Mouse (Mus musculus) heart, postnatal 10 days (tissue): ENCODE results near the gene Rab10. TPM values are rescaled to one million over a fixed set of nuclear protein-coding genes. Genes with fewer than 3 reads are reported as not detected.

Source experiments
- DNase-seq, 2 experiments: peaks; one replicate each; pipeline ENCODE4 v3.0.0; 2021
- intact Hi-C: fragments of 180-260 bp; cut with DNase I; formaldehyde crosslinking; loops from one replicate; pipeline ENCODE4 v1.15.1; 2025
- total RNA-seq, 2 experiments: library from RNA; stranded (reverse); gene quantifications; 2 replicates each; pipeline ENCODE4 v1.2.3; 2021

The Rab10 gene
- total RNA-seq, 2 experiments from 2014 or later: 121 to 123 TPM

DNA sequence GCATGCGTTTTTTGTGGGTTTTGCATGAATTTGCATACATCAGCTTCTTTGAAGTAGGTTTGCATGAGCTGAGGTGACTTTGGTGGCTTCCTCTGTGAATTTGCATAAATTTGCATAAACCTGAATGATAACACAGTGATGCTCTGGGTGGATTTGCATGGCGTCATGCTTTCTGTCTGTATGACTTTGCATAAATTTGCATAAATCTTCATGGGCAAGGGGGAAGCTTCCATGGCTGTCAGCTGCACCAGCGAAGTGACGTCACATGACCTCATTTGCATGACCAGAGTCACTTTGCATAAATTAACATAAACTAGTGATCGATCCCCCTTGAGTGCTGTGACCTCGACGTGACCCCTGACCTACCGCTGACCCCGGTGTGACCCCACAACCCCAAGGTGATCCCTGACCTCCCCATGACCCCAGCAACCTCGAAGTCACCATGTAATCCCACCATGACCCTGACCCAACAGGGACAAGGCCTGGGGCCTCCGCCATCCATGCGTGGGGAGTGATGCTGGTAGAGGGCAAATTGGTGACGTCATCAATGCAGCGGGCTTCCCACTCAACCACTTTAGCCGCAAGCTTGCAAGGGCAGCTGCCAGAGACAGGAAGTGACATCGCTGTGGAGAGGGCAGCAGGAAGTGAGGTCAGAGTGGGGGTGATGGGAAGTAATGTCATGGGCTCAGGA lies 71.3 kb downstream of the Rab10 start:
- DNase-seq: no peak
- intact Hi-C loops: loop anchor here (5.0 kb wide), 1 partner anchor 124 kb away; no protein-coding TSS in a partner anchor

DNA sequence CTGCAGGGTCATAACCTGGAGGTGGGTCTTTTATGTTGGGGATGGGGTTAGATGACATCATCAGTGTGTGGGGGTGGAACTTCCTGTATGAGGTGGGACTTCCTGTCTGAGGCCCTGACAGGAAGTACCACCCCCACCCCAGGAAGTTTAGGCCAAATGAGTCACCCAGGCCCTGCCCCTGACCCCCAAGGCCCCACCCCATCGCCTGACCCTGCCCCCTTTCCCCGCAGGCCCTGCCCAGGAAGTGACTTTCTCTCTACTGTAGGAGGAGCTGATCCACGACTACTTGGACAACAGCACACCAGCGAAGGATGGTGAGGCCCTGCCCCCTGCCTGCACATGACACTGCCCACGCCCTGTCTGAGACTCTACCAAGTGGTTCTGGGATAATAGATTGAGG lies 72.0 kb downstream of the Rab10 start:
- intact Hi-C loops: loop anchor here (5.0 kb wide), 1 partner anchor 125 kb away; no protein-coding TSS in a partner anchor
- no peak for DNase-seq

DNA sequence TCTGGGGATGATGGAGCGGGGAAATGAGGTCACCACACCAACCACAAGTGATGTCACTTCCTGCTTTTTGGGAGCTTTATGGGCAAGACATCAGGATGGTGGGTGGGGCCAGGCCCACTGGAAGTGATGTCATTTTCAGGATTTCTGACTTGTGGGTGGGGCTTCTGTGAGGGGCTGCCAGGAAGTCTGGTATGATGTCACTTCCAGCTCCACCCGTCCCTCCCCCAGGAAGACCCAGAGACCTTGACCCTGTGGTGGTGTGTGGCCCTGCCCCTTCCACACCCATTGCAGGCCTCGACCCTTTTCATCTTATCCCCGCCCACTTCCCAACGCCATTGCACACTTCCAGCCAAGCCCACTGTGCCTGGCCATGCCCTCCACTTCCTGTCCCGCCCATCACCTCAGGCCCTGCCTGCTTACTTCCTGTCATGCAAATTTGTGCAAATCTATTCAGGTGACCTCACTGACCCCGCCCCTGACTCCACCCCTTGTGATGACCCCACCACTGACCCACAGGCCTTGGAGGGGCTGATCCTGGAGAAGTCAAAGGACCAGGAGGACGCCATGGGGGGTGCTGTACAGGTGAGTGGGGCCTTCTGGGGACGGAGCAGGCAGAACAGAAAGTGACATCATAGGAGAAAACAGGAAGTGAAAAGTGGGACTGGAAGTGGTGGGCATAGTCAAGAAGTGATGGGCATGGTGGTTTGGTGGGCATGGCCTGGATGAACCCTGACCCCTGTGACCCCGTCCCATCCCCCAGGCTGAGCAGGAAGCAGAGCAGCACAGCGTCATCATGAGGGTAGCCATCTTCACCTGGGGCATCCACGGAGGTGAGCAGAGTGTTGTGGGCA lies 72.7 kb downstream of the Rab10 start:
- intact Hi-C loops: loop anchor here (5.0 kb wide), 1 partner anchor 125 kb away; no protein-coding TSS in a partner anchor
- no peak for DNase-seq

DNA sequence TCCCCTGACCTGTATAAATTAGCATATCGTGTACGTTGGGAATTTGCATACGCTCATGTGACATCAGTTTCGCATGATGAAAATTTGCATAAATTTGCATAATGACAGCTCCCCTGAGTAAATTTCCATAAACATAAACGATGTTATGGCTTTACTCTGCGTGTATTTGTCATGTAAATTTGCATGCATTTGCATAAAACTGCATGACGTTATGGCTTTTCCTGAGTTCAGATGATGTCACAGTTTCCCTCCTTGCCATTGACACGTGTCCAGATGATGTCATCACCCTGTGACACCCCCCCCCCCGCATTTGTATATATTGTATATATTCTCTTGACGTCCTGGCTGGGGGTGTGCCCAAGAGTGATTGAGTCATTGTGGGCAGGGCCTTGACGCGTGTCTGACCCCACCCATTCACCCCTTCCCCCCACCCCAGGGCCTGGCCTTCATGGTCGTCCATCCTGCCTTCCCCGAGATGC lies 73.6 kb downstream of the Rab10 start:
- intact Hi-C loops: loop anchor here (5.0 kb wide), 1 partner anchor 126 kb away; no protein-coding TSS in a partner anchor
- no peak for DNase-seq

DNA sequence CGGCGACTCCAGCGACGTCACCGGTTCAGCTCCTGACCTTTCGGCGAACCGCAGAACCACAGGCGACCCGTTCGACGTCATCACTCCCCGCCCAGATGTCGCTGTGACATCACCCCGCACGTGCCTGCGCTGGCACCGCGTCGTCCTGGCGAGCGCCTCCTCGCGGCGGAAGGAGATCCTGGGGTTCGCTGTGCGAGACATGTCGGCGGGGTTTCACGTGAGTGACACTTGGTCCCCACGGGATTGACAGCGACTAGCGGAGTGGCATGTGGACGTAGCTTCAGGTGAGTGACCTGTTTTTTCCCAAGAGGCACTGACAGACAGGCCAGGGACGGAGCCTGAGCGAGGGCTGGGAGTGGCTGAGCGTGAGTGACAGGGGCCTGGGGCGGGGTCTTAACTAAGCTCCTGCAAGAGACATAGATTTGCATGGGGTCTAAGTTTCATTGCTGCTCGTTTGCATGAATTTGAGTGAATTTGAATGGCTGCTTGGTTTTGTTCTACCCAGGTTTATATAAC lies 74.1 kb downstream of the Rab10 start:
- DNase-seq: peak; percentile 95 to 96
- intact Hi-C loops: loop anchor here (2.0 to 5.0 kb wide), 2 partner anchors 73 to 127 kb away; partner anchors contain the start of gene Rab10

DNA sequence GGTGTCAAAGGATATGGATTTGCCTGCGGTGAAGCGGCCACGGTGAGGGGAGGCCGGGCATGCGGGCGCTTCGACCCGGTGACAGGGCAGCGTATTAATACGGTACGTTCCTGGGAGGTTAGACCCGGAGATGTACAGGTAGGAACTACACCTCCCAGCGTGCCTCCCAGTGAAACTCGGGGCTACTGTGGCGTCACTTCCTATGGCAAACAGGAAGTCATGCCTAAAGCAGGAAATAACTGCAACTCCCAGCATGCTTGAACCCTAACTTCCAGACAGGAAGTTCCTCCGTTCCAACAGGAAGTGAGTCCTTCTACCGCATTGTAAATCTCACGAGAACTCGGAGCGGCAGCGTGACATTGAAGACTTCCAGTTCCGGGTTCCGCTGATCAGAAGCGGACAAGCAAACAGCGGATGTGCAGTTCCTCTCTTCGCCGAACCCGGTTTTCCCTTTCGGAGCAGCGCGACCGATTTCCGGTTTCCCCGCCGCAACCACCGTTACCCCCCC lies 74.6 kb downstream of the Rab10 start:
- DNase-seq: peak; percentile 94 to 96
- intact Hi-C loops: loop anchor here (2.0 to 5.0 kb wide), 2 partner anchors 74 to 127 kb away; partner anchors contain the start of gene Rab10

DNA sequence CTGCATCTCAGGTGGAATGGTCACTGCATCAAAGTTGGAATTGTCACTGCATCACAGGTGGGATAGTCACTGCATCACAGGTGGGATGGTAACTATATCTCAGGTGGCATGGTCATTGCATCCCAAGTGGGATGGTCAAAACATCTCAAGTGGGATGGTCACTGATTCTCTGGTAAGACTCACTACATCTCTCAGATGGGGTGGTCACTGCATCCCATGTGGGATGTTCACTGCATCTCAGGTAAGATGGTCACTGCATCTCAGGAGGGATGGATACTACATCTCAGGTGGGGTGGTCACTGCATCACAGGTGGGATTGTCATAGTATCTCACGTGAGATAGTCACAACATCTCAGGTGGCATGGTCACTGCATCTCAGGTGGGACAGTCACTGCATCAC lies 75.7 kb downstream of the Rab10 start:
- no peak for DNase-seq
- intact Hi-C loops: loop anchor here (2.0 kb wide), 1 partner anchor 75 kb away; the partner anchor contains the start of gene Rab10

DNA sequence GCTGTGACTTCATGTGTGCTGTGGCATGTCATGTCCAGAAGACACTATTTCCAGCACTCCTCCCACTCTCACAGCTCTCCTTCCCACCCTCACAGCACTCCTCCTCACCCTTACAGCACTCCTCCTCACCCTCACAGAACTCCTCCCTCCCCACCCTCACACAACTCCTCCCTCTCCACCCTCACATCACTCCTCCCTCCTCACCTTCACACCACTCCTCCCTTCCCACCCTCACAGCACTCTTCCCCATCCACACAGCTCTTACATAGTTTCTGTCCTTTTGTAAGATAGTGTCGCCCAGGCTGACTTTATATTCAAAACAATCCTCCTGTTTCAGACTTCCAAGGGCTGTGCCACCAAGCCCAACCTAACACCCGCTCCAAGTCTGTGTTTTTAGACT lies 86.4 kb downstream of the Rab10 start:
- intact Hi-C loops: no loop called here
- DNase-seq: no peak

DNA sequence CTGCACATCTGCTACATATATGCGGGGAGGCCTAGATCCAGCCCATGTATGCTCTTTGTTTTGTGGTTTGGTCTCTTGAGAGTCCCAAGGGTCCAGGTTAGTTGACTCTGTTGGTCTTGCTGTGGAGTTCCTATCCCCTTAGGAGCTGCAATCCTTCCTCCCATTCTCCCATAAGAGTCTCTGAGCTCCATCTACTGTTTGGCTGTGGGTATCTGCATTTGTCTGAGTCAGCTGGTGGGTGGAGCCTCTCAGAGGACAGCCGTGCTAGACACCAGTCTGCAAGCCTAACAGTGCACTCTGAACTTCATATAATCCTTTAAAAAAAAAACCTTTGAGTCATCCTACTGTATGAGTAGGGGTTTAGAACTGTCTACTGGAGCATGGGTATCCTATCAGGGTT lies 99.6 kb downstream of the Rab10 start:
- peak; percentile 4 to 9 for DNase-seq
- intact Hi-C loops: no loop called here

DNA sequence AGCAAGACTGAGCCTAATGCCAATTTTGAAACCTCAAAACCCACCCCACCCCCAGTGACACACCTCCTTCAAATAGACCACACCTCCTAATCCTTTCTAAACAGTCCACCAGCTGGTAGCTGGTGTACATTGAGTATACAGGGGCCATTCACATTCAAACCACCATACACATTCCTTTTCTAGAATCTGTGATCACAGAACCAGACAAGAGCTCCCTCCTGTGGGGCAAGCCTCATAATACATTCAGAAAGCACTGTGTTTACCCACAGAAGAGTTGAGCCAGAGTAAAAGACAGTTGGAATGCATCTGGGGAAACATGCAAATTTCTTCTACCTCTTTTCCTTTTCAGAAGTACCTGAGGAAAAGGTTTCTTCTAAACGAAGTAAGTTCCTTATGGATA lies 100.6 kb downstream of the Rab10 start:
- intact Hi-C loops: loop anchor here (10.0 kb wide), 1 partner anchor 114 kb away; no protein-coding TSS in a partner anchor
- peak in 1 of 2 experiments; percentile 20 for DNase-seq

Other genes with a start within 250 kb of the Rab10 start
- 1 to 10 TPM; 5.5 to 5.8 TPM for gene Kif3c, start 55.2 kb upstream of the Rab10 start, total RNA-seq
- gene Asxl2, start 116.9 kb upstream of the Rab10 start, total RNA-seq: 10 to 100 TPM; 35.5 TPM